Mouse (Mus musculus): ENCODE results near the gene Fgfr1op.
"Not testable (repeated sequence)": the region's sequence is repeated elsewhere in the genome, so short reads cannot be mapped to it uniquely, and the experiment has no call there.

DNA sequence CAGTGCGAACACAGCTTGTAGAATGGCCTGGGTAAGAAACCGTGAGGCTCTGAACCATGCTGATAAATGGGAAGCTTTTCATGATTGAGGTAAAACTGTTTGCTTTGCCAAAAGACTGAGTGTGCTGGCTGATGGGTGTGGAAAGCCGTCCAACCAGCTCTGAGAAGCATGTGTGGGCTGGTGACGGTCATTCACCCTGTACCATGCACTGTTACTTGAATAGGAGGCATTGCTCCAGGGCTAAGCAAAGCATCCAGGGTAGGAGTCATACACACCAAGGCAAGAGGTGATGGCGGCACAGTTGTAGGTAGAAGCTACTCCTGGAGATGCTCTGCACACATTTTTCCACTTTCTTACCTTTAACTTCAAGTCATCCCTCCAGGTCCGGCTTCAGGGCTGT lies 40.7 kb upstream of the Fgfr1op start:
- TF ChIP-seq CEBPB (IDR thresholded peaks at IDR 0.05; ENCODE audit: low read depth); USF1 (IDR thresholded peaks at IDR 0.05; ENCODE audit: low read depth); CTCF (IDR thresholded peaks at IDR 0.05; ENCODE audit: control insufficient read depth, insufficient read depth, insufficient read length); MAX (IDR thresholded peaks at IDR 0.05); FOSL1 (IDR thresholded peaks at IDR 0.05; ENCODE audit: insufficient read depth, low read length, poor library complexity, severe bottlenecking): not testable (repeated sequence)
